Mouse (Mus musculus) kidney, adult 2 months (tissue): ENCODE data around the gene Rxrg.

Experiments used
- CTCF ChIP-seq: fragments of 200-500 bp; conservative IDR thresholded peaks from 2 replicates; pipeline ENCODE4 v1.5.1; 2011; ENCODE audit warnings: low read depth, mild to moderate bottlenecking, control low read depth, low read length, moderate library complexity, mixed read lengths; ENCODE audit not compliant: insufficient read depth, insufficient read length
- POLR2A ChIP-seq: fragments of 200-500 bp; IDR thresholded peaks from one replicate; pipeline ENCODE4 v1.6.1; 2011; ENCODE audit warnings: low read depth, low read length, control low read depth

DNA sequence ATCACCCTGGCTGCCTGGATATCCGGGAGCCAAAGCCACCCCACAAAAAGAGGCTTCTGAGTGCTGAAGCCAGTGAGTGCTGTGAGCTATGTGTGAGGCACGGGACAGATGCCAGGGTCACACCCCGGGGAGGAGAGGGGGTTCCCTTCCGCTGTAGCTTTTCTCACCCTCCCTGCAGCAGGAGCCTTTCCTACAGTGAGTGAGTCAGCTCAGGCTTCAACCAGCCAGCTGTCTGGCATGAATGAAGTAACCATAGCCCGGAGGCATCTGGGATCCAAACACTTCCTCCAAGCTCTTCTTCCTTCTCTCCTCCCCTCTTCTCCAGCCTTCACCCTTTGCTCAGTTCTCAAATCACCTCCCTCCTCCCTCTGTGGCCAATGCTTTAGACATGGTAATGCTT is 46.6 kb upstream of the Rxrg start:
- TF ChIP-seq POLR2A (no peak), CTCF (no peak)
